Mouse (Mus musculus): ENCODE measurements at regions not wholly inside any gene's neighbourhood (a gene's known extent, or its start where the extent isn't known, plus 50 kb on each side); places are given as distances from the start of the nearest gene placed in this dataset.

DNA sequence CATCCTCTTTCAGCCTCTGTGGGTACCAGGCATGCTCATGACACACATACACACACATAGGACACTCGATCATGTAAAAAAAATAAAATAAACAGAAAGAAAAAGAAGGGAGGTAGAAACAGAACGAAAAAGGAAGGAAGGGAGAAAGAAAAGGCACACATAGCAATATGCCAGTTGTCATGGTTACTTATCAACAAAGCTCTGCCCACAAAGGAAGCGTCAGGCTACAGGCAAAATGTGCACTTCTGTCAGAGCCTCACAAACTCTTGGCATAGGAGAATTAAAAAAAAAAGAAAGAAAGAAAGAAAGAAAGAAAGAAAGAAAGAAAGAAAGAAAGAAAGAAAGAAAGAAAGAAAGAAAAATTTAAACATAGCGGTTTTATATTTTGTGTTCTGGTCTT is 56.9 kb upstream of the Sox2 start:
- DNase-seq (ENCODE audit: low spot score in 2 of 2): no peak

DNA sequence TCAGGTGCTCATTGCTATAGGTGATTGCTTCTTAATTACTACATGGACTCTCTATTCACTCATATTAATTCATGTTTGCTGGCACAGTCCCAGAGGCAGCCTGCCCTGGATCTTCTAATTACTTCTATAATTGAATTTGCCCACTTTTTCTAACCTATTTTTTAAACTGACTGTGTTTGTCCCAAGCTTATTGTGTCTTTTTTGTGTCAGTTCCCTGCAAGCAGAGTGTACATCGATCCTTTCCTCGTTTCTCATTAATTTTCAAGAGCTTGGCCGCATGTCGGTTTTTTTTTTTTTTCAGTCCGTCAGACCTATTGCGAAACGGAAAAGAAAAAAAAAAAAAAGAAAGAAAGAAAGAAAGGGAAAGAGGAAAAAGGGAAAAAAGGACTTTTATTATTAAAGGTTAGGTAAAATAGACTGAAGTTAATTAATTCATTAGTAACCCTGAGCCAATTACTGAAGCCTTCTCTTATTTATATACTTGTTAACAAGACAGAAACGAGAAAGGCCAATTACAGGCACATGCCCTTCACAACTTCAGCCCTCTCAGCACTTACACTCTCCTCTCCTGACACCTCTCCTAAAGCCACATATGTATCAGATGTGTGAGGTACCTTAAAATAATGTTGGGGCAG is 72.2 kb upstream of the Sox2 start:
- no peak for DNase-seq (ENCODE audit: low spot score in 2 of 2)

DNA sequence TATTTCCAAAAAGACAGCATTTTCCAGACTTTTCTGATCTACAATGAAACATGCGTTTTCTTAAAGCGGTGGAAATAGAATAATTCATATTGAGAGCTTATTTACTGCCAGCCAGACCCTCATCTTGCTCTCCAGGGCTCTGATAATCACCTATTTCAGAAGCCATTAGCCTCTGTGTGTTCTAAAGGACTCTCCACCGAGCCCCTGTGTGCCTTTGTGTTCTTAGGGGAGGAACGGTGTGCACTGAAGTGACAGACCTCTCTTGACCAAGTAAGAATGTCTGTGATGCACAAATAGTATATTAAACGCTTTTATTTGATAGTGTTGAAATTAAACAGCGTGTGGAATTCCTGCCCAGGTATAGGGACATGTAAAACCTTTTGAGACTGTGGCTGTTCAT is 73.1 kb upstream of the Sox2 start:
- no peak for DNase-seq (ENCODE audit: low spot score in 2 of 2)

DNA sequence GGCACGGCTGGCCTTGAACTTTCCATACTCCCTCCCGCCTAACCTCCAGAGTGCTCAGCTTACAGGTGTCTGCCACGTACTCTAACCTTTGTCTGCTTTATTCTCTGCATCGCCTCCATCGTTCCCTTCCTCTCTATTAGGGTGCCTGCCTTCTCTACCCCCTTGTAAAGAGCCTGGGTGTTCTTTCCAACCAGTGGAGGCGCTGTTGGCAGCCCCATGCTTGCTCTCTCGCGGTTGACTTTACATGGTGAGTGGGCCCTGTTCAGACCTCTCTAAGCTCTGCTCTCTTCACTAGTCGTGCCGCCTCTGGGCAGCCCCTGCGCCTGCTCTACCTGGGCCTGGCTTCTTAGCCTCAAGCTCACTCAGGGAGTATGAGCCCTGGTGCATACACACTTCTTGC is 74.0 kb upstream of the Sox2 start:
- DNase-seq (ENCODE audit: low spot score in 2 of 2): no peak

DNA sequence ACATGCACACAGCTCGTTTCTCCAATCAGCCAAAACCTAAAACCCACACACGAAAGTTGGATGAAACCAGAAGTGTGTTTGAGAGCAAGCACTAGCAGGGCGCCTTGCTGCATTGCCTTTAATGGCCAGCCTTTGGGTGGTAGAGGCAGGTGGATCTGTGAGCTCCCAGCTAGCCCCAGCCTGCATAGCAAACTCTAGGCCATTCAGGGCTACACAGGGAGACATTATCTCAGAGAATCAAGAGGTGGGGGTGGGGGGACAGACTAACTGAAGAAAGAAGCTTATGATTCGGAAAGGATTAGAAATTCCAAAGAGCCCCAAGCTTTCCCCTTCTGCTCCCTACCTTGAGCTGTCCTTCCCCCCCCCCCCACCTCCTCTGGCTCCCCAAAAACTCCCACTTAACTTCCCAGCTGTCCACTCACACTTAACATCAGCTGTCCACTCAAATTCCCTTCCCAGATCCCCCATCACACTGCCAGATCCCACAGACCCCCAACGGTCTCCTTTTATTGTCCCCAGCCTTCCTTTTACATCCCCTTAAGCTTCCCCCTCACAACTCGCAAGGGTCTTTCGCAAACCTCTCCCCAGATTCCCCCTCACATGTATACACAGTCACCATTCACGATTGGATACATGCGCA is 75.4 kb upstream of the Sox2 start:
- no peak for DNase-seq (ENCODE audit: low spot score in 2 of 2)

DNA sequence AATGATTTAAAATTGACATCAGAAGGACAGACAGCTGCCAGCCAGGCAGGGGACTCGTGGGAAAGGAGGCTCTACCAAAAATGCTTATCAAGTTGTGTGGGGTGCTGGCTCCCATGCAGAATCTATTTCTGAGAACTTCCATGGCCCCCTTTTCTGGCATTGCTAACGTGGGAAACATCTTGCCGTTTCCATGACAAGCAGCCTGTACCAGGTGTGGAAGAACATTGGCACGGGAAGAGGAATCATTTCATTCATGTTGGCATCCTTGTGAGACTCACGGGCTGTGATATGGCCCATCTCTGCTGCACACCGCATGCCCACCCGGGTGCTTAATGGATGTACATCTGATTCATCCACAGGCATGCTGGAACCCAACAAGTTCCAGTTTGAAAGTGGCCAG is 76.9 kb upstream of the Sox2 start:
- DNase-seq (ENCODE audit: low spot score in 2 of 2): no peak

DNA sequence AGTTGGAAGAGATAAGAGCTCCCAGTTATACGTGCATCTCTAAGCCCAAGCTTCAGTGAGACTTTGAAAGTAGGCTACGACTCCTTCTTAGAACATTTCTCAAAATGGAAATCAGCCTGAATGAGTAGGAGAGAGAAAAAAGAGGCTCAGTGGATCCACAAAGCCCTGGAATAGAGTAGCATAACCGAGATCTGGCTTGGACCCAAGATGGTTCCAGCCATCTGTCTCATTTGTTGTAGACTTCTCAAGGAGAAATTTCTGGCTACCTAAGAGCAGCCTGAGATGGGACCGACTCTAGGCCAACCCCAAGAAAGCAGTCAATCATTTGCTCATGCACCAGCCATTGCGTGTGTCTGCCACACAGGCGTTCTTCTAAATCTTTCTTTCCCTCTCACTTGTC is 78.1 kb upstream of the Sox2 start:
- peak; percentile 43 to 46 for DNase-seq (ENCODE audit: low spot score in 2 of 2)

DNA sequence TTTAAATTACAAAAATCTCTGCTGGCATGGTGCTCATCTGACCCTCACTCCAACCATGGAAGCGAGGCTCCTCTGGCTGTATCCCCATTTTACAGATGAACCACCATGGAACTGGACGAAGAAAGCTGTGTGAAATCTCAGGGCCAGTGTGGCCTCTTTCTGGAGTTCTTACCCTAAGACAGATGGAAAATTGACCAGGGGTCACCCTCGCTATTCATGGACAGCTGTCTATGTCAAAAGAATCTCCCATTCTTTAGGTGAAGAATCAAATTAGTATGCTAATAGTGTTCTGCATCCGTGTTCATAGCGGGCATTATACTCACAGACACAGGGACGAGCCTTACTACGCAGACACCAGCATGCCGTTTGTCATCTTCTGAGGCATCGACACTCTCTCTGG is 78.6 kb upstream of the Sox2 start:
- DNase-seq (ENCODE audit: low spot score in 2 of 2): no peak

DNA sequence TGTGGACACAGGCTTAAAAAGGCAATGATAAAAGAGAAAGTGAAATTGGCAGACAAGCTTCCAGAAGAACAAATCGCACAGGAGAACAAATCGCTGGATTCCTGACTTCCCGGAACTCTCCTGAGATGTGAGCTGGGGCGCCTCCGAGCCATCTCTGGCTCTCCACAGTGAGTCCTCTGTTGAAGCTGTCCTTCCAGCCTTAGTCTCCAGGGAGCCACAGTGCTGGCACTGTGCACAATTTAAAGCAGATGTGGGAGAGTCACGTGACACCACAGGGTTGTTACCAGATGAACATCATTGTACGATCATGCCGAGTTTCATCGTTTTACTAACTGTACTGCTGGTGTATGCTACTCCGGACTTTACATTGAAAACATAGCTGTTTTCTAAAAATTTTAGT is 80.2 kb upstream of the Sox2 start:
- DNase-seq (ENCODE audit: low spot score in 2 of 2): no peak

DNA sequence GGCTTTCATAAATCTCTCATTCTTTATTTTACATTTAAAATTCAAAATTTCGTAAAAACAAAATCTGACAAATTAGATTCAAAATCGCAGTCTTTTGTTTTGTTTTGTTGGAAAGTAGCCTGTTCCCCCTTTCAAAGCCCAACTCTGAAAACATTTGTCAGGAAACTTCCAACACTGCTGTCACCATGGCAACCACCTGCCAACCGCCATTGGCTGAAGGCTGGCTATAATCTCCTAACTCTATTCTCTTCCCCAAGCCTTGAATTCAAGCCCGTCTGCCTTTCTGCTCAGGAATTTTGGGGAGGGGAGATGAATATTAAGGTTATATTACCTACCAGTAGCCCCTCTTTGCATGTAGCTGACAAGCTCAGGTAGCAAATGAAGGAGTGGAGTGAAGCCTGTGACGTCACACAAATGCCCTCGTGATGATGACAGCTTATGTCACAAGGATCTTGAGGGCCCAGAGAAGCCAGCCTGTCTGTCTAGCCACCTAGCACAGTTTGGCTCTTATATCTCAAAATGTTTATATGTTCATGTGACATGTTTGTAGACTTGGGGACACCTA is 82.0 kb upstream of the Sox2 start:
- no peak for DNase-seq (ENCODE audit: low spot score in 2 of 2)

DNA sequence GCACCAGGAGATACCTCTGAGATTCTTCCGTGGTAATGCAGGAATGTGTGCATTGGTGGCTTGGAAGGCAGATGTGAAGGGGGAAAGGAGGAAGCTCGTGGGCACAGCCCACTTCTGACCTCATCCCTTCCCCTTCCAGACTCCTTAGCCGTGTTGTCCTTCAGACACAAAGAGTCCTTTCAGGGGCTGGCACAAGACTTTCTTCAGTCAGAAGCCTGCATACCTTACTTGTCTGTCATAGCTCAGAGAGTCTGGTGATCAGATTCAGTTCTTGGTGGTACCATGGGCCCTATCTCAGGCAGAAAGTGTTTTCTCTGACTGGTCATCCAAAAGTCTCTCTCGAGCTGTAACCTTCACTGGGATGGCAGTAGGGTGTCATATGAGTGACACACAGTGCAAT is 84.8 kb upstream of the Sox2 start:
- no peak for DNase-seq (ENCODE audit: low spot score in 2 of 2)

DNA sequence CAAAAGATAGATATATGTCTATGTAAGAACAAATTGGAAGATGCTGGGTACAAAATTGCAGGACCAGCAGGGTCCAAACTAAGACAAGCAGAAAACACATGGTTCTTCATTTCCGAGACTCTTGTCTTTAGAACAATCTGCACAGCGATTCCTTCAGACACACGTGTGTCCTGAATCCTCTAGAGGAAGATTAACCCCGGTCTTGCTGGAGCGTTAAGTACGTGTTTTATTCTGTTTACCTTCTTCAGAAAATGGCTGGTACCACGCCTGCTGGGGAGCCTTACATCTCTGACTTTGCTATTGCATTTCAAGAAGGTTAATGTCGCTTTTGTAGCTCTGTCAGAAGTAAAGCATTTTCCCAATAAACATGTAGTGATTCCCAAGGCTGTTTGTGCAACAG is 87.3 kb upstream of the Sox2 start:
- DNase-seq (ENCODE audit: low spot score in 2 of 2): no peak

DNA sequence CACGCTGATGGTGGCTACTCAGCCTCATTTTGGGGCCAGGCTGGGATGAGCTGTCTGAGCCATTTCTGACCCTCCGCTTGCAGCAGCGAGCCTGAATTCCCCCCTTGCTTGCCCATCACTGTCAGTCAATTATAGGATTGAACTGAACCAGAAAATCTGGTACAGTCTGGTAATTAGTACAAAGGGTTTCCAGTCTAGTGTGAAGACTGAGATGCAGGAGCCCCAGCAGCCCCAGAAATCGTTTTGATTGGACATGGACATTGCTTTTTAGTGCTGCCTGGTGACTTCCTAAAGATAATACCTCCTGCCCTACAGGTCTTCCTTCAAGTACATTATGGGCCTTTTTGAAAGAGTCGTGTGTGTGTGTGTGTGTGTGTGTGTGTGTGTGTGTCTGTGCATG is 88.5 kb upstream of the Sox2 start:
- no peak for DNase-seq (ENCODE audit: low spot score in 2 of 2)

DNA sequence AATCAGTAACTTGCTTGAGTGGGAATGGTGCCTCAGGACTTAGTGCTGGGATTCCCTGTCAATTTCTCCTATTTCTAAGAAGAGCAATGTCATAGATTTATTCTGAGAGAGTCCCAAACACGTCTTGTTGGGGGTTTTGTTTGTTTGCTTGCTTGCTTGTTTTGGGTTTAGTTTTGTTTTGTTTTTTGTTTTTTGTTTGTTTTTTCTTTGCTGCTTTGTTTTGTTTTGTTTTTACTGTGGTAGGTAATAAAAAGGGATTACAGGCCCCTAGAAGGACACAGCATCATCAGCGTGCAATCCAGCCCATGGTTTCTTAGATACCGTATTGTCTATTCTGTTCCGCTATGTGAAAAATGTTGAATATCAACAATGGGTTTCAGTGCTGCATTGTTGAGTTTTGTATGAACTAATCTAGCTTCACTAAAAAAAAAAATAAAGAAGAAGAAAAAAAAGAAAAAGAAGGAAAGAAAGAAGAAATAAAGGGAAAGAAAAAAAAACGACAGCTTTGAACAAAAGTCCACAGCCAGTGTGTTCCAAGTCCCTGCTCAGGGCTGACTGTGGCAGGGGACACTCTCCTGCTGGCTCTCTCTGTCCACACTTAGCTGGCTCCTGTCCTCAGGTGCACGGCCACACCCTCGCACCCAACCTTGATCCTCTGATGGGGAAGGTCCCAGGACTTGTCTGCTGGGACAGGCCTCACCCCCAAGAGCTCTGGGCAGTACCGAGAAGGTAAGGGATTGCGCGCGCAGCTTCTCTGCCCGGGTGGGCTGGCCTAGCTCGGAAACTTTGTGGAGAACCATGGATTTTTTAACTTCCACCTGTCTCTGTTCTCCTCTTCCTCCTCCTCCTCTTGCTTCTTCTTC is 90.1 kb upstream of the Sox2 start:
- no peak for DNase-seq (ENCODE audit: low spot score in 2 of 2)

DNA sequence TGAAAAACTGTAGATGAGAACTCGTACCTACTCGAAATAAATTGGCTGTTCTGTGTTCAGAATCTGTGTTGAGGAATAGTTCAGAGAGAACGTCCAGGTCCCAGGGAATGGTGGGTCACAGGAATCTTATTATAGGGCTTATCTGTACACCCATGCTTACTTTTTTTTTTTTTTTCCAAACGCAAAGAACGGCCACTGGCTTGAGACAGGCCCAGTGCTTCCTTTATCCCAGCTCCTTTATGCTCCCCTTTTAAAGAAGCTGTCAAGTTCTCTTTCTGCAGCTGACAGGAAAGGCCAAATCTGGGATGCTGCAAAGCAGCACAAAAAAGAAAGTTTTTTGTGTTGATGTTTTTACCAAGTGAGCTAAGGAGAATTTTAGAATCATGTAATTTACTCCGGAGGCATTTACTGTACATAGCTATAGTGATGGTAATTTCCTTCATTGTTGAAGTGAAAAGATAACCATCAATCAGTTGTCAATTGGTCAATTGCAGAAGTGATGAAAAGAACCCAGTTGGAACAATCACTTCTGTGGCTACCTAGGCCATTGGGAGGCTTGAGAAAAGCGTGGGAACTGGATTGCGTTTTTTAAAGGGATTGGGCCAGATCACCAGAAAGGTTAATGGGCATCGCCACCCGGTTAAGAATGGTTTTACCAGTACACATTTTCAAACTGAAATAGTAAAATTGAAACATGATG is 91.2 kb upstream of the Sox2 start:
- DNase-seq (ENCODE audit: low spot score in 2 of 2): no peak

DNA sequence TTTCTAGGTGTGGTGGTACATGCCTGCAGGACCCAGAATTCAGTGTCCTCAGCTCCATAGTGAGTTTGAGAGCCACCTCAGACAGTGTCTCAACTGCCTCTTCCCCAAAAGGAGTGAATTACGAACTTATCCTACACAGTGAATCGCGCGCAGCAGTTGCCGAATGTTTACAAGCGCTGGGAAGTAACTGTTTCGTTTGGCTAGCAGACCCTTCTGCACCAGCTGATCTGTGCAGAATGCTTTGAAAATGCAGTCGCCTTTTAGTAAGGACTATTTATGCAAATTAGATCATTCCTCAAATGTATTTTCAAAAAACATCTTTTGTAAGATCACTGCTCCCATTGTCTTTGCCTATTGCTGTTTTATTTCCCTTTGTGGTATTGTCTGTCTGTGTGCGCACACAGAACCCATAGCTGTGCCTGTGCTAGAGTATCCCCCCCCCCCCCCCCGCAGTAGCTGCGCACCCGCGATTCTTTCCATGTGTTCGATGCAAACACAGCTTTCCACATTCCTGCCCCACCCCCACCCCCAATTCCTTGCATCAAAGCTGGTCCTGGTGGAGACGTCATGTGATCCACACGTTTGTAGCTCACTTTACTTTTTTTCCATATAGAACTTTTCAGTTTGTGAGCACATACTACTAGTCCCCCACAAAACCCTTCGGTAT is 97.5 kb upstream of the Sox2 start:
- DNase-seq (ENCODE audit: low spot score in 2 of 2): no peak

DNA sequence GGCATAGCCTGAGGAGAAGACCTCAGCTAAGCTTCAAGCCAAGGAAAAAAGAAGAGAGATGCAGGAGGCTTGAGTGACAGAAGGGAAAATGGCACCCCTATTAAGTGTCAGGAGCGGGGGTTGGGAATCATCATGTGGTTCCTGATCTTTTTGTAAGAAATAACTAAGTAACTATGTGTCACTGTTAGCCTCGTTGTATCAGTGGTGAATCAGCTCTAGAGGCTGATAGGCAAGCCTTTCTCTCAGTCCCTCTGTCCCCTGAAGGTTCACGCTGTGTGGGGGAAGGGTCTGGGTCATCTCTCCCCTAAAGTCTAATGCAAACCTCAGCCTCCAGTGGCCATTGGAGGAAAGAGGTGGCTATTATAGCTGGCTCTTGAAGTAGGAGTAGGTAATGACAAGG is 99.1 kb upstream of the Sox2 start:
- DNase-seq (ENCODE audit: low spot score in 2 of 2): no peak

DNA sequence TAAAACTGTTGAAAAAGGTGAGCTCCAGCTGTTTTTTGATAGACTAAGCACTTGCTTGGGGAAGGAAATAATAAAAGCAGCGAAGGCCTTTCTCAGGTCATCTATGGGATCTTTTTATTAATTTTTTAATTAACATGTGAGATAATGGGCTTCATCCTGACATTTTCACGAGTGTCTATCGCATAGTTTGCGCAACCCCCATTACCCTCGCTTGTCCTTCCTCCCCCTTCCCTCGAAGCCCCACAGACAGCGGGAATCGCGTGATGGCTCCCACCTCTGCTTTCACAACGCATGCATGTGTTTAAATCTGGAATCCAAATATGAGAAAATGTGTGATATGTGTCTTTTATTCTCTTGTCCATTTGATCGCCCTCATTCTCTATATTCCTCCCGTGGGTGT is 100.0 kb upstream of the Sox2 start:
- DNase-seq (ENCODE audit: low spot score in 2 of 2): no peak

DNA sequence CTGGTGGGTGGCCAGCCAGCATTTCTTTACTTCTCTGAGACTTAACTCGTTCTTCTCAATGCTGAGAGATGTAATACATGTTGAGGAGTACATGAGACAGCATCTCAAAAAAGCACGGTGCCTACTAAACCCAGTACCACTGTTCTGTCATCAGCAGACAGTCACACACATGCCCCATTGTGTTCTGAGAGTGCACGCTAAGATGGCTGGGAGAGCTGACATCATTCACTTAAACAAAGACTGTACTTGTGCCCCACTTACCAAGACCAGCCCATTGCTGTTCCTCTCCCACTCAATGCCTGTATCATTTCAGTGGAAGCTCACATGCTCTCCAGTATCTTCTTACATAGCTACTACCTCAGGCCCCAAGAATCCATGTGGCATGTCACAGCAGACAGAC is 117.8 kb upstream of the Sox2 start:
- no peak for DNase-seq (ENCODE audit: low spot score in 2 of 2)

DNA sequence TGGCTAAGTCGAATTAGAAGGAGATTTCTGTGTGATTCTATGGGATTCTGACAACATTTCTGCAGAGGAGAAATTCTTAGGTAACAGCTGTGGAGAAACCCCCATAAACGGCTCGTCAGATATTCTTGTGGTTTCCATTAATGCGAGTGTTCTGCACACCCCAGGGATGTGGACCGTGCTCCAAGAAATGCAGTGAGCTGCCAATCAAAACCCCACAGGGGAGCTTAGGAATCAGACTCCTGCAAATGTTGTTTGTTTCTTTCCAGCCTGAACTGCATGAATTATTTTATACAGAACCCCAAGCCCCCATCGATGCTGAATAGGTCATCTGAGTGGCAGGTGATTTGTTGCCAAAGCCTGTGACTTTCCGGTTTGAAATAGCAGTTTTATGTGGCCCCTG is 118.4 kb upstream of the Sox2 start:
- DNase-seq (ENCODE audit: low spot score in 2 of 2): no peak

DNA sequence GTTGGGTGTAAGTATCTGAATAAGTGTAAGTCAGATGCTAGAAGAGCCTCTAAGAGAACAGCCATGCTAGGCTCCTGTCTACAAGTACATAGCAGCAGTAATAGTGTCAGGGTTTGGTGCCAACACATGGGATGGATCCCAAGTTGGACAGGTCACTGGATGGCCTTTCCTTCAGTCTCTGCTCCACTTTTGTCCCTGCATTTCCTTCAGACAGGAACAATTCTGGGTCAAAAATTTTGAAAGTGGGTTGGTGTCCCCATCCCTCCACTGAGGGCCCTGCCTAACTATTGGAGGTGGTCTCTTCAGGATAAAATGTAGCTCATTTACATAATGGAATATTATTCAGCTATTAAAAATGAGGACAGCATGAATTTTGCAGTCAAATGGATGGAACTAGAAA is 122.7 kb upstream of the Sox2 start:
- DNase-seq (ENCODE audit: low spot score in 2 of 2): no peak

DNA sequence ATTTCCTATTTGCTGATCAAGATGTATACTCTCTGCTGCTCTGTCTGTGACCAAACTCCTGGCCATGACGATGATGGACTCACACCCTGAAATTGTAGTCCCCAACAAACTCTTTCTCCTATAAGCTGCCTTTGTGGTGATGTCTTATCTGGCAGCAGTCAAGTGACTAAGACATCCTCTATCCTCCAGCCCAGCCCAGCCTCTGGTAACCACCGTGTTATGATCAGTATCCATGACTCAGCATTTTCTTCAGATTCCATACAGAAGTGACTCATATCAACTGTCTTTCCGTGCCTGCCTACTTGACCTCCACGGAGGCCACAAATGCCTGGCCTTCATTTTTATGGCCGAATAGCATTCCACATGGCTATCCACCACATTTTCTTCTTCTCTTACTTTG is 124.5 kb upstream of the Sox2 start:
- DNase-seq (ENCODE audit: low spot score in 2 of 2): no peak
